Mouse (Mus musculus) liver, embryonic 16.5 days (tissue): Measurements from ENCODE around the gene Tomm34. TPM values are rescaled to one million over a fixed set of nuclear protein-coding genes. Genes with fewer than 3 reads are reported as not detected.

Source experiments
- ATAC-seq: fragments of 200-750 bp; cut with Nextera tagmentation; 2 replicates; pipeline ENCODE4 v1.8.0; 2017; ENCODE audit warnings: low read depth, mild to moderate bottlenecking, moderate number of reproducible peaks, moderate library complexity
- H3K27ac ChIP-seq: fragments of 300-500 bp; sonication (generic); 2 replicates; pipeline ENCODE4 v1.5.1; 2014; ENCODE audit warnings: mild to moderate bottlenecking, low read length
- H3K27me3 ChIP-seq: fragments of 300-500 bp; sonication (generic); 2 replicates; pipeline ENCODE4 v1.6.1; 2014; ENCODE audit warnings: low read depth, low read length, mixed read lengths; ENCODE audit not compliant: control insufficient read depth, insufficient read depth
- H3K36me3 ChIP-seq: fragments of 300-500 bp; sonication (generic); 2 replicates; pipeline ENCODE4 v1.6.1; 2014; ENCODE audit warnings: mild to moderate bottlenecking; ENCODE audit not compliant: control insufficient read depth, insufficient read depth
- H3K4me1 ChIP-seq: fragments of 300-500 bp; sonication (generic); 2 replicates; pipeline ENCODE4 v1.6.1; 2014; ENCODE audit warnings: low read depth, low read length, mixed read lengths; ENCODE audit not compliant: control insufficient read depth
- H3K4me2 ChIP-seq: fragments of 300-500 bp; sonication (generic); 2 replicates; pipeline ENCODE4 v1.6.1; 2014; ENCODE audit warnings: low read depth, low read length, mixed read lengths
- H3K4me3 ChIP-seq: fragments of 300-500 bp; sonication (generic); 2 replicates; pipeline ENCODE4 v1.5.1; 2014; ENCODE audit warnings: low read depth, mild to moderate bottlenecking, low read length
- H3K9ac ChIP-seq: fragments of 300-500 bp; sonication (generic); 2 replicates; pipeline ENCODE4 v1.6.1; 2014; ENCODE audit warnings: low read depth, low read length
- H3K9me3 ChIP-seq: fragments of 300-500 bp; sonication (generic); replicated peaks from 2 replicates; pipeline ENCODE4 v1.6.1; 2016; ENCODE audit warnings: low read length; ENCODE audit not compliant: control insufficient read depth
- WGBS: fragments of 180-500 bp; shearing (Covaris S2); extraction: QIAGEN DNeasy Blood & Tissue Kit; methylation state at CpG from one replicate; pipeline ENCODE4 v1.1.7; 2014; ENCODE audit not compliant: insufficient replicate concordance; 5-methylcytosine and 5-hydroxymethylcytosine counted together
- polyA plus RNA-seq: library from polyadenylated mRNA; unstranded; fragments of >200 nt; fragmentation: Nextera tagmentation; extraction: Ambion mirVana; gene quantifications from 2 replicates; pipeline ENCODE4 v1.2.1, GENCODE M21; 2015

The Tomm34 gene
- polyA plus RNA-seq, result 16.2 and 16.9 TPM in 2 replicates

DNA sequence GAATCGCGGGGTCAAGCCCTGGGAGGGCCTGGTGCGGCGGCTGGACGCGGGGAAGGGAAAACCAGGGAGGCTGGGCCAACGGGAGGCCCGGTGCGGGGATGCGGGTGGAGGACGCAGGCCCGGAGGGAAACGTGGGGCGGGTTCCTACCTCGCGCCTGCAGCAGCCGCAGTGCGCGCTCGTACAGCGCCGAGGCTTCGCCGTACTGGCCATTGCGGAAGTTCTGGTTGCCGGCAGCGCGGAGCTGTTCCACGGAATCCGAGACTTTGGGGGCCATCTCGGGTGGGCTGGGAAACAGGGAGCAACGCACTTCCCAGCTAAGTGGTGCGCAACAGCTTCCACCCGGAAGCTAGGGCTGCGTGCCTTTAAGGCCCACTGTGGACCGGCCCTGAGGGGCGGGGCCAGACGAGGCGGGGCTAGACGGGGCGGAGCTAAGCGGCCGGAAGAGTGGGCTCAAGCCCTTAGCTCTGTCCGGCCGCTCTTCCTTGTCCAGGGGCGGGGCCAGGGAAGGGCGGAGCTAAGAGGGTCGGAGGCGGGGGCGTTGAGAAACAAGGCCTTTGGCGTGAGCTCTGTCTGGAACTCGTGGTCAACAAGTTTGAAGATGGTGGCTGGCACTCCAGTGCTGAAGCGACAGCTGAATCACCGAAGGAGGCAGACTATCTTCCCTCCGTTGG is at the start of gene Tomm34:
Tomm34 (minus strand) TSS at position 405 of the 672 bp plus-strand sequence.
- Histone ChIP-seq H3K27me3 (no peaks in the 10 kb centered on the region), H3K9me3 (no peaks in the 10 kb centered on the region), H3K4me2 (peak within 1 kb of the TSS; percentile 93), H3K27ac (peak within 1 kb of the TSS; percentile 67), H3K4me3 (peak within 1 kb of the TSS; percentile 94), H3K9ac (peak within 1 kb of the TSS; percentile 87), H3K36me3 (no peaks in the 10 kb centered on the region; the same call in 1 of the 2 replicates), H3K4me1 (peaks cover 25% of the 10 kb centered on the region)
- ATAC-seq, result peak; percentile 91
- WGBS, result under 1% methylated on average over 55 of the region's 55 CpGs

GRCm38 (mm10) chr2:164119503-164119902 is 48.5 kb upstream of the Tomm34 start:
- H3K27me3 ChIP-seq, result no peaks in the 10 kb centered on the region
- H3K4me2 ChIP-seq, result no peak overlapping the region
- H3K36me3 ChIP-seq, result peaks cover 5% of the 10 kb centered on the region
- no peak overlapping the region for H3K27ac ChIP-seq
- no peaks in the 10 kb centered on the region for H3K9me3 ChIP-seq
- no peak overlapping the region for H3K4me3 ChIP-seq
- H3K4me1 ChIP-seq, result no peaks in the 10 kb centered on the region
- no peak overlapping the region for H3K9ac ChIP-seq
- 74% methylated on average over 6 of the region's 6 CpGs for WGBS
- no peak for ATAC-seq

GRCm38 (mm10) chr2:164115531-164115930 is 44.6 kb upstream of the Tomm34 start:
- no peak overlapping the region for H3K4me3 ChIP-seq
- H3K9me3 ChIP-seq, result no peaks in the 10 kb centered on the region
- no peaks in the 10 kb centered on the region for H3K4me1 ChIP-seq
- H3K4me2 ChIP-seq, result no peak overlapping the region
- ATAC-seq, result no peak
- no peak overlapping the region for H3K9ac ChIP-seq
- 83% methylated on average over 10 of the region's 10 CpGs for WGBS
- no peaks in the 10 kb centered on the region for H3K27me3 ChIP-seq
- no peak overlapping the region for H3K27ac ChIP-seq
- H3K36me3 ChIP-seq, result peaks cover 5% of the 10 kb centered on the region

GRCm38 (mm10) chr2:164114051-164114450 is 43.1 kb upstream of the Tomm34 start:
- no peaks in the 10 kb centered on the region for H3K27me3 ChIP-seq
- ATAC-seq, result no peak
- H3K27ac ChIP-seq, result no peak overlapping the region
- H3K9me3 ChIP-seq, result no peaks in the 10 kb centered on the region
- H3K36me3 ChIP-seq, result peaks cover 5% of the 10 kb centered on the region; the same call in 1 of the 2 replicates
- no peaks in the 10 kb centered on the region for H3K4me1 ChIP-seq
- H3K4me2 ChIP-seq, result no peak overlapping the region
- WGBS, result 82% methylated on average over 6 of the region's 6 CpGs
- H3K4me3 ChIP-seq, result no peak overlapping the region
- H3K9ac ChIP-seq, result no peak overlapping the region

- Histone ChIP-seq H3K4me2 (no peak overlapping the region), H3K4me1 (no peaks in the 10 kb centered on the region), H3K9me3 (no peaks in the 10 kb centered on the region), H3K27me3 (no peaks in the 10 kb centered on the region), H3K4me3 (no peak overlapping the region), H3K27ac (no peak overlapping the region), H3K9ac (no peak overlapping the region), H3K36me3 (no peaks in the 10 kb centered on the region)
- no peak for ATAC-seq
- 76% methylated on average over 8 of the region's 8 CpGs for WGBS
Measured at GRCm38 (mm10) chr2:164111546-164111945, 40.6 kb upstream of the Tomm34 start.

- Histone ChIP-seq H3K4me1 (no peaks in the 10 kb centered on the region), H3K36me3 (0 out of 2 replicates have a peak, but pooled peaks cover 2% of the 10 kb centered on the region), H3K4me3 (no peak overlapping the region), H3K4me2 (no peak overlapping the region), H3K9ac (no peak overlapping the region), H3K27me3 (no peaks in the 10 kb centered on the region), H3K9me3 (no peaks in the 10 kb centered on the region), H3K27ac (no peak overlapping the region)
- WGBS, result 74% methylated on average over 4 of the region's 4 CpGs
- no peak for ATAC-seq
Measured at GRCm38 (mm10) chr2:164108501-164108900, 37.5 kb upstream of the Tomm34 start.

GRCm38 (mm10) chr2:164107125-164107874 is 36.3 kb upstream of the Tomm34 start:
- no peak overlapping the region for H3K9ac ChIP-seq
- no peaks in the 10 kb centered on the region for H3K27me3 ChIP-seq
- ATAC-seq, result no peak
- H3K4me3 ChIP-seq, result no peak overlapping the region
- H3K4me1 ChIP-seq, result no peaks in the 10 kb centered on the region
- 74% methylated on average over 16 of the region's 16 CpGs for WGBS
- peaks cover 2% of the 10 kb centered on the region; the same call in 1 of the 2 replicates for H3K36me3 ChIP-seq
- no peaks in the 10 kb centered on the region for H3K9me3 ChIP-seq
- no peak overlapping the region for H3K27ac ChIP-seq
- no peak overlapping the region for H3K4me2 ChIP-seq

DNA sequence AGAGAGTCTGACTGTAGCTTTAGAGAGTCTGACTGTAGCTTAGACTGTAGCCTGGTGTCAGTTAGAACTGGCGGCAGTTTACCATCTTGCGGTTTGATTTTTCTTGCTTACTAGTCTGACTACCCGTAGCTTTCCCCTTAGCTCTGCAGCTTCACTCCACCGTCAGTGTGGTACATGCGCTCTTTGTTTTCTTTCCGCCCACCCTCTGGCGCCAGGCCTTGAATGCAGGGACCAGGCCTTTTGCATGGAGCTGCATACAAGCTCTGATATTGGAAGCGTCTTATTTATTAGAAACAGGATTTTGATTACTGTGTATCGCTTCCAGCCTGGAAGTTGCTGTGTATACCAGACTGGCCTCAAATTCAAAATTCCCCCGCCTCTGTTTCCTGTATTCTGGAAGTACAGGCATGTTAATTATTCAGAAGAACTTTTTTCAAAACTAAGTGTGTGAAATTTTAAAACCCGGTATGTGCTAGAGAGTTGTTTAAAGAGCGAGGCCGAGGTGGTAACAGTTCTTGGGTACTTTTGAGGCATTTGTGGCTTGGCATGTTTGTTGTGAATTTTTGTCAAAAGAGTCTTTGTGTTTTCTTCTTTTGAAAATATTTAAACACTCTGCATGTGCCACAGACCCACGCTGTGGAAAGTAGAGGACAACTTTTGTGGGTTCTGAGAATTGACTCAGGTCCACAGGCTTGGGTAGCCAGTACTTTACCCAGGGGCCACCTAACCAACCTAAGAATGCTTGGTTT is 35.5 kb upstream of the Tomm34 start:
- Histone ChIP-seq H3K27ac (no peak overlapping the region), H3K36me3 (peaks cover 2% of the 10 kb centered on the region; the same call in 1 of the 2 replicates), H3K9ac (no peak overlapping the region), H3K4me1 (no peaks in the 10 kb centered on the region), H3K27me3 (no peaks in the 10 kb centered on the region), H3K4me2 (no peak overlapping the region), H3K4me3 (no peak overlapping the region), H3K9me3 (no peaks in the 10 kb centered on the region)
- no peak for ATAC-seq
- 84% methylated on average over 14 of the region's 14 CpGs for WGBS
